Mouse (Mus musculus) kidney, postnatal 36 days (tissue): ENCODE results near the gene Sdr39u1.

Experiments
- DNase-seq, 2 experiments: peaks; one replicate each; pipeline ENCODE4 v3.0.0; 2021 to 2022; ENCODE audit warnings: mixed read lengths in 2 of 2

The Sdr39u1 gene

DNA sequence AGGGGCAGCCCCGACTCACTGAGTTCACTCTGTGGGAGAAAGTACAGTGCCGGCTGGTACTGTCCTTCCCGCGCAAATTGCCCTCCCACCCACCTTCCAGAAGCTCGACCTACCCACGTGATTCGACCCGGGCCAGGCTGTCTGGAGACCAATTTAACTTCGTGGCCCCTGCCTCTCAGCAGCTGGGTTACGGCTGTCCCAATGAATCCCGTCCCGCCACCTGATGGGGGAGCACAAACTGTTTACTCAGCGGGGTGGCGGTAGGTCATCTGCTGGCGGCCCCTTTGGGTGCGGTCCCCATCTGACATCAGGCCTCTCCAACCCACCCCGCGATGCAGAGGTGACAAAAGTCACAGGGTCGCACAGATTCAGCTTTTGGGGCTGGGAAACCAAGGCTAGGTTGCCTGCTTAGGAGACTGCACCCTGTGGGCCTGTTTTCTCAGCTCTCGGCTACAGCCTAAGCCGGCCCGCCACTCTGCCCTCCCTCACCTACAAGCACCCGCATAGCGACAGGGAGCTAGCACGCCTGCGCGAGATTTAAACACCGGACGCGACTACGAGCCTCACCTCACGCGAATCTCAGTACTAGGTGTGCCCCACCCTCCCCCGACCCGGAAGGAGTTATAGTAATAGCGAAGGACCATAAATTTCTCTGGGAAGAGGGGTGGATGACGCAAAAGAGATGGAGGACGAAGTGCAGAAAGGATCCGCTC lies at the start of gene Sdr39u1:
TSS of gene Sdr39u1 (minus strand) at position 593 of the 713 bp plus-strand sequence.
- DNase-seq, result peak; percentile 92 to 93

DNA sequence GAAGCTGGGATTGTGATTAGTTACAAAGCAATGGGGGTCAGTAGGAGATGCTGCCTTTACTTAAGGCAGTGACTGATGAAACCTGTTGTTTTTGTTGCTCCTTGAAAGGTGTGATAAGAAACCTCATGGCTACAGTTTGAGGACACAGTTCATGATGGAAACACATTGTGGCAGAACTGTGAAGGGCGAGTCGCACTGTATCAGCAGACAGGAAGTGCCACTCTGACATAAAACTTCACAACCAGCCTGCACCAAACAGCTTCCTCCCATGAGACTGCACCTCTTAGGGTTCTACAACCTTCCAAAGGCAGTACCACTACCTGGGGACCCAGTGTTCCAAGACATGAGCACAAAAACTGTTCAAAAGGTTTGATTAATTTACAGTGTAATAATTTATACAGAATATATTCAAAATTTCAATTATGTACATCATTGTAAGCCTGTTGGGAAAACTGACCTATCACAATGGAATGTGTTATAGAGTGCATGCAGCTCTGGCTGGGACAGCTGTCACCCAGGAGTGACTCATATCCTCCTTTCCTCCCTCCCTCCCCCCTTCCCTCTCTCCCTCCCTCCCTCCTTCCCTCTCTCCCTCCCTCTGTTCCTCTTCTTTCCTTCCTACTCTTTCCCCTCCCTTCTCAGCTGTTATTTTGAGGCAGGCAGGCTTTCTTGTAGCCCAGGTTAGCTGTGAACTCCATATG lies 46.3 kb upstream of the Sdr39u1 start:
- no peak for DNase-seq

DNA sequence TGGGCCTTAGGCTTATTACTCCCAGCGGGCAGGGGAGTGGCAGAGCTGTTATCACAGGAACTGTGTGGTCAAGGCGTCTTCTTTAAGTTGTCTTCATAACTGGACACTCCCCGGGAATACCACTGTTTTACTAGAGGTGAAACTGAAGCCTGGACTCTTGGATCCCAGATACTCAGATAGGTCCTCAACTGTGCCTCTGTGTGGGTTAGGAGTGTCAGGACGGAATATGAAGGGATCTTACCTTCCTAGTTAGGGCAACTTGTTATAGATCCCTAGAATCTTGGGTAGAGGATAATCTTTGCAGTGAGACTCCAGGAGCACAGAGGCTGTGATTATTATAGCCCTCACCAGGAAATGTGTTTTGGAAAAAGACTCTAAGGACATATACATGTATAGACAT lies 44.5 kb upstream of the Sdr39u1 start, which contains the start of gene Cma1:
TSS of gene Cma1 (minus strand) at position 101 of the 400 bp plus-strand sequence.
- DNase-seq, result no peak

DNA sequence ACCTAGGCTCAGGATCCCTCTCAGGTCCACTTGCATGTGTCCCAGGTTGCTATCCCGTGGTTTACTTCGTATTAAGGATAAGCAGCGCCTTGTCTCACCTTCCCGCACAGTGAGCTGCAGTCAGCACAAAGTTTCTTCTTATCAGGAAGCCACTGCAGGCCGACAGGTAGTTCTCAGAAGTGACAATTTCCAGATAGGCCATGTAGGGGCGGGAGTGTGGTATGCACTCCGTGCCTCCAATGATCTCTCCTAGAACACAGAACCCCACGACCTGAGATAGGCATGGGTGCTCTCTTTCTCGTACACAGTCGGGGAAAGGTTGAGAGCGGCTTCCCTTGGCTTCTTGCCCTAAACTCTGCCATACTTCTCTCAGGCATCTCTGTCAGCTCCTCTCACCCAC lies 43.5 kb upstream of the Sdr39u1 start:
- no peak for DNase-seq

DNA sequence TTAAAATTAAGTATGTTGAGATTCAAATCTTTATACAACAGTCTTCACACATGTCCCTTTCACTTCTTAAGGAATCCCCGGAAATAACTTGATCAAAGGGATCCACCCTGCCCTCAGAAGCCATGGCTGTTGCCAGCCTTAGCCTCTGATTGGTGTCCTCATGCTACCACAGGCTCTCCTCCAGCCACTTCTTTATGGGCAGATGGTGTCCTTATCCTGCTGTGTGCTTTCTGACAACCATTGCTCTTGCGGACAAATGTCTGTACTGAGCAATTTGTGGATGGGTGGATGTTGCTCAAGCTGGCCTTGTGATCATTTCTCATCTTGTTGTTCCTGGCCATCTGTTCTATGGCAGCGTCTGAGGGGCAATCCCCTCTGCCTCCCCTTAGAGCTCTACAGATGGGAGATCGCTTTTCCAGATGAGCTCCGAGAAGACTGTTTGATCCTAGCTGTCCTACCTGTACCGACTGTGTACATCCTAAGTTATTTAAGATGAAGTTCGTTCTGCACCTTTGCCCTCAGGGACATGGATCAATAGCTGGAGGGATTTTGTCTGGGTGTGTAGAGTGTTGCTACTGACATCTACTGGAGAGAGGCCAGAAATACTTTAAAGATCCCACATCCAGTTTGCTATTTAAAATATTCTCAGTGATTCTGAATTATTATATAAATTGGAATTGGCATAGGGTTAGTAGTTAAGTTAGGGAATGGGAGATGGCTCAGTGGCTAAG lies 40.1 kb upstream of the Sdr39u1 start:
- no peak for DNase-seq

DNA sequence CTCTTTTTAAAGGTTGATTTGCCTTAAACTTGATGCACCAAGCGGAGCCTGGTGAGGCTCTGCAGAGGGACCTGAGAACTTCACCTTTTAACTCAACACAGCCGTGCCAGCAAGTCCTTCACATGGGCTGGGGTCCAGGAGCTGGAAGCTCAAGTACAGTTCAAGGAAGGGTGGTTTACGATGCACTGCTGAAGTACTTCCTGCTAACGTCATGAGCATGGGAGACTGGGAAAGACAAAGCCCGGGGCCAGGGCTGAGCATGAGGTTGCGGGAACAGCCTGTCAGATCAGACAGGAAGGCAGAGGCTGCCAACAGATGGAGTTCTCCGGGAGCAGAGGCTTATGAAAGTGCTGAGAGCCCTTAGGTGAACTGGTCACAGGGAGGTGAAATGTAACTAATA lies 33.5 kb upstream of the Sdr39u1 start:
- DNase-seq, result peak; percentile 57 to 63

DNA sequence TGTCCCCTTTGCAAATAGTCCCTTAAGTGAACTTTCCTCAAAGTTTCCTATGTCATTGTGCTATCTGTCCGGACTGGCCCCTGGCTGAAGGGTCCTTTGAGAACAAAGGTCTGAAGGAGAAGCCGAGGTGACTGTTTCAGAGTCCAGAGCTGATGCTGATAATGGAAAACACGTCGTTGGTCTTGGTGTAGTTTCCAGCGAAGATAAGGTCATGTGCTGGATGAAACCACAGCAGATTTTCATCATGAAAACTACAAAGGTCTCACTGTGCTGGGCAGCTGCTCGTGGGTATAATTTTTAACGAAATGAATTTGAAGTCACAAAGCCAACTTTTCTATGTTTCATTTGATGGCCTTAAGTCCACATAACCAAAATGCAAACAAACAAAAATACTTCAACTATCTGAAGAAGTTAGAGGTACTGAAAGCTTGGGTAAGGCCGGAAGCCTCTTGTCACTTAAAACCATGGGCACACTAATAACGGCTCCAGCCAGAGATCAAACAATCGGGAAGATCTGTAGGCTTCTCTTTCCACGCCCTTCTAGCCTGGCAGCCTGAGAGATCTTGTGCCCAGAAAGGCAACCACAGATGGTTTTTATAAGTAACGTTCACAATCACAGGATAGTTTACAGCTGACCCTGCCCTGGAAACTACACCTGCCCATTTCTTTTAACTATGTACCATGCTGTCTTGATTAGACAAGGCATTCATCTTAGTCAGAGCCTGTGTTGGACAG lies 29.3 kb upstream of the Sdr39u1 start:
- no peak for DNase-seq

DNA sequence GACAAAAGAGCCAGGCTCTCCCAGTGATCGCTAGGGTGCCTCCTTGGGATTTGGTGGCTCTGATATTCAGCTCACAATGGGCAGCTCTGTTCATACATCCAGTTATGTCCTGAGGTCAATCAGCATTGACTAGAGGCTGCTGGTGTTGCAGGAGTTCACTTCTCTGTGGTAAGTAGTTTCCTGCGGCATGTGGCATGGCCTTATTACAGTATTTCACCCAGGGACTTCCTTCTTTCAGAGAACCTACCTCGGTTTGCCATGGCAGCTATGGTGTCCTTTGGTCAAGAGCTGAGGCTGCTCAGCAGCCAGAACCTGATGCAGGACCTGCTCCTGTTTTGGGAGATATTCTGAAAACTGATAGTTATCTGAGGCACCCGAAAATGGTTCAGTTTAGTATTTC lies 26.8 kb upstream of the Sdr39u1 start:
- no peak for DNase-seq

DNA sequence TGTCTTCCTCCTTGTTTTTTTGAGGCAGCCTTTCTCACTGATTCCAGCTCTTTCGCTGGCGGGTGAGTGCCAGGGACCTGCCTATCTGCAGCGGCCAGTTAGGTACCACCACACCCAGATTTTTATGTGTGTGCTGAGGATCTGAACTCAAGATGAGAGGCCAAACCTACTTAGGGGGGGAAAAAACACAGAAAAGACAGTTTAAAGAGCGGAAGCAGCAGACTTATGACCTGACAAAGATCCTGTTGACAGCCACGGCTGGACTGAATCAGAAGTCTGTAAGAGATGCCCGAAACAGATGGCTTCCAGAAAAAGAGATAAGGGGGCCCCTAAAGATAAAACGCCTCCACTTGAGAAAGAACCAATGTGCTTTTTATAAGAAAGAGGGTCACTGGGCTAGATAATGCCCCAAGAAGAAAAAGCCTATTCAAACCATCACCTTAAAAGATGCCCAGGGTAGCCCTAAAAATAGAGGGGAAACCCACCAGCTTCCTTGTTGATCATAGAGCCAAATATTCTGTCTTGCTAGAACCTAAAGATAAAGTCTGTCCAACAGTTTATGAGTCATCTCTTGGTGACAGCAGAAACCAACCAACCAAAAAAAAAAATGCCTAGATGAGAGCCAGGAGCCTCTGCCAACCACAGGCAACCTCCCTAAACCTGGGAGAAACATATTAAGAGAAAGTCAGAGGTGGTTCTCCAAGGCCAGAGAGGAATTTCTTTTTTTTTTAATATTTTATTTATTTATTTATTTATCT lies 22.6 kb upstream of the Sdr39u1 start:
- DNase-seq, result no peak

DNA sequence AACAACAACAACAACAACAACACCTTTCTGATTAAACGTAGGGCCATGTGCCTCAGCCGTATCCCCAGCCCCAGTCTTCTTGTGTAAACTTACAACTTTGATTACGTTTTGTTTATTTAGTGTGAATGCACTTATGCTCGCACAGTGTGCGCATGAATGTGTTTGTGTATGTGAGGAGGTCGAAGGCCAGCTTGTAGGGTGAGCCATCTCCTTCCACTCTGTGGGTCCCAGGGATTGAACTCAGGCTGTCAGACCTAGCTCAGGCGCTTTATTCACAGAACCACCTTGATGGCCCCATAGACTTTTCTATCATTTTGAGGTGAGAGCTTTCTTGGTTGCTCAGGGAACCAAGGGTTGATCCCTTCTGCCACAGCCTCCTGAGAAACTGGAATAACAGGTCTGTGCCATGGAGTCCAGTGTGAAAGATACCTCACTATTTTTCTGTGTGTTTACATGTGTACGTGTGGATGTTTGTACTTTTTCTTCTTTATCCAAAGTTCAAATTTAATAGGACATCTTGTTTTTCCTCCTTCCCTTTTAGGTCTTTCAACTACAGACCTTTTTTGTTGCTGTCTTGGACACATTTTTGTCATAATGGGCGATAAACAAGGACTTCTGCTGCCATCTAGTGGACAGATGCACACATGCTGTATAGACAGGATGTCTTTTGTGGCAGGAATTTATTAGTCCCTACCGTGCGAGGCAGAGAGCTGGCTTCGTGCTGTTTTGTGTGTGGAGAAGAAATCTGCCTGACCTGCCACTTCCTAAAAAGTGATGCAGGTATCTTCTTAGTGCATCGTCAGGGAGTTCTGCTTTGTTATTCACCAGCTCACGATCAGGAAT lies 18.4 kb upstream of the Sdr39u1 start:
- DNase-seq, result peak; percentile 84 to 86

DNA sequence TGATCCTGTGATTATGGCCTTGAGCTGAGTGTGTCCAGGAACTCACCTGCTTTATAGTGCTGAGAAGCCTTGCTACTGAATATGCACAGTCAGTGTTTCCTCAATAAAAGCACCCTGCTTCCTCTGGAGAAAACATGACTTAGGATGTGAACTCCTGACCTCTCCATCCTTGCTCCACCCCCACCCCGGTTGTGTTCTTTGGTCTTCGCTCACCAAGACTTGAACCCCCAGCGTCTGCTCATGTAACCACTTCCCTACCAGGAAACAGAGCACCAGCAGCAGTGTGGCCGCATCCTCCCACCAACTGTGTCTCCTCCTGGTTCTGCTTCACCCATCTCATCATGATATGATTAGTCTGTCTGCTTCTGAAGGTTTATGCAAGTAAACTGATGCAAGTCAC lies 13.3 kb upstream of the Sdr39u1 start:
- no peak for DNase-seq

DNA sequence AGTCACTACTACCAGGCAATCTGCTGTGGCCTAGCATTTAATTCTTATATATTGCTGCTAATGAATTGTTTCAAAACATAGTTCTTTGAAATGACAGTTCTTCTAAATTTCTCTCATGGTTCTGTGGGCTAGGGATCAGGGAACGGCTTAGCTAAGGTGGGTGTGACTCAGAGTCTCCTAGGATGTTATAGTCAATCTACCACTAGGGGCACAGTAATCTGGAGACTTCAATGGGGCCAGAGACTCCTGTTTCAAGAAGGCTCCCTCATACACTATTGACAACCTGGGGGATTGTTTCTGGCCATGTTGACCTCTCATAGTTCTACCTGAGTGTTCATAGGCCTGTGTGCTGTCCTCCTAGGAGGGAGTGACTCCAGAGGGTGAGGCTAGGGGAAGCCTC lies 5.4 kb upstream of the Sdr39u1 start:
- DNase-seq, result no peak

DNA sequence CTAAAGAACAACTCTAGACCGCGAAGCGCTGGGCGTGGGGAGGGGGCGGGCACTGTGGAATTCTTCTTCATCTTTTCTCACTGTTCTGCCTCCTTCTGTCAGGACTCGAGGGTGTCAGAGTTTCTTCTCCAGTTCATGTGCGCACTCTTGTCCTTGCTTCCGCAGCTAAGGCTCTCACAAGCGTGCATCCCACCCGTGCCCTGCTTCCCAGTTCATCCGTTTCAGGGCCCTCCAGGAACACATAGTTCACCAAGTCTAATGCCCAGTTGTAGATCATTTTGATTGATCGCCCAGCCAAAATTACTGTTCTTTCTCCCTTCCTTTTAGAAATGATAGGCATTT lies 292 bp upstream of the Sdr39u1 start:
- no peak for DNase-seq

DNA sequence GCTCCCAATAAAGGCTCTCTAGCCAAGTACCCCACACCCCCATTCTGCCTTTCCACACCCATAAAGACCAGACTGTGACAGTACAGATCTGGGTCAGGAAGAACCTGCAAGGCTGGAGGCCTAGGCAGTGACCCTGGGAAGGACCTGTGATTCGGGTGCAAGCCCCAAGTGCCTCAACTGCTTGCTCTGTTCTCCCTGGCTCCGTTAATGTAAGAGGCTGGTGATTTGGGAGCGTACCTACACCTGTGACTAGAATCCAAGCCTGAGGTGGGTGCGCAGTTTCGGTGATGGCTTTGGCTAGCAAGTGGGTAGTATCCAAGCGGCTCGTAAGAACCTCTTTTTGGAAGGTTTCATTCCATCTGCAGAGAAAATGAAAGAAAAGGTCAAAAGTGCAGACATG lies 1.1 kb downstream of the Sdr39u1 start:
- no peak for DNase-seq

DNA sequence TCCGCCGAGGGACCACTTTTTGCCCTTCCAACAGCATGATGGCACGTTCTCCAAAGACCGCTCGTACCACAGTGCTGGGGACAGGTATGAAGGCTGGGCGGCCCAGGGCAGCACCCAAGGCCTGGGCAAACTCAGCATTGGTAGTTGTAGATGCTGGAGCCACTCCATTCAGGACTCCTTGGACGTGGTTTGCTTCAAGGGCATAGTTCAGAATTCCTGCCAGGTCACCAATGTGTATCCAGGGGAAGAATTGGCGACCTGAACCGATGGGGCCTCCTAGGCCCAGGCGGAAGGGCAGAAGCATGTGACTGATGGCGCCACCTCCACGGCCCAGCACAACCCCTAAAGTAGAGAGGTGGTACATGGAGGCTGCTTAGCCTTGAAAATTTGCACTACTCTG lies 2.4 kb downstream of the Sdr39u1 start:
- DNase-seq, result peak in 1 of 2 experiments; percentile 64

DNA sequence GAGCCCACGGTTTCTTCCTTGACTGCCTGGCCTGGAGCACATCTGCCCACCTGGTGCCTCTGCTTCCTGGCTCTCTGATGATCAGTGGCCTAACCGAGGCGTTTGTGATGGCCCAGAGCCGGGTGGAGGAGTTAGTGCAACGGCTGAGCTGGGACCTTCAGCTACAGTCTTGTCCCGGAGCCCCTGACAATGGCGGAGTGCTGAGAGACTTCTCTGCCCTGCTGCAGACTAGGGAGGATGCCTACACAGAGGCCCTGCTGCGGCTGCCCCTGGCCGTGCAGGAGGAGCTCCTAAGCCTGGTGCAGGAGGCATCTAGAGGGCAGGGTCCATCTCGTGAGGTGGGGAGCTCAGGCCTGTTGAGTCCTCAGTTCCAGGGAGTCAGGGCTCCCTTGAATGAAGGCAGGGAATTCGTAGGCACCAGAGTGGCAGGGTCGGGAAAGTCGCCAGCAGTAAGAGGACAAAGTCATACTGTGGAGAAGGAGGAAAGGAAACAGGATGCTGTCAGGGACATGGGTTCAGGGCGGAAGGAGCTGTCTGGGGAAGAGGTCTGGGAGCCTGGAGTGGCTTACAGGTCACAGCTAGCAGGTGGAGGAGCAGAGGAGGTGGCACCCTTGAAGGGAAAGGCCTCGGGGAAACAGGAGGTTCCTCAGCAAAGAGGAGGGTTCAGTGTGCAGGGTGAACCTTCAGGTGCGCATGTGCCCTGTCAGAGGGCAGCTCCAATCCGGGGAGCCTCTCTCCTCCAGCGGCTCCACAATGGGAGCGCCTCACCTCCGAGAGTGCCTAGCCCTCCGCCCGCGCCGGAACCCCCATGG lies 13.3 kb downstream of the Sdr39u1 start:
- DNase-seq, result peak in 1 of 2 experiments; percentile 34

DNA sequence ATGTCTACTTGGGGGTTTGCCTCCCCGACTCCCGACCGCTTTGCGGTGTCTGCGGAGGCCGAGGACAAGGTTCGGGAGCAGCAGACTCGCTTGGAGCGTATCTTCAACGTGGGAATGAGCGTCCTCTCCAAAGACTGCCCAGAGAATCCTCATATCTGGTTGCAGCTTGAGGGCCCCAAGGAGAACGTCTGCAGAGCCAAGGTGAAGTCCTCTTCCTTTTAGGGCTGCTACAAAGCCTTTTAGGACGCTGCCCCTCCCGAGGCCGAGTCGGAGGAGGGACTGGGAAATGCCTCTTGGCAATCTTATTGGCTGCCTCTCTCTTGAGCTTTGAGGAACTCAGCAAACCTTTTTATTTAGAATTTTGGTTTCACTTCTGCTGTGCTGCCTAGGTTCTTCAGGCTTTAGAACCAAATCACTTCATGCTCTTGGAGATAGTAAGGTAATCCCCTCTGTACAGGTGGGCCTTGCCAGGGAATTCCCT lies 14.3 kb downstream of the Sdr39u1 start:
- peak; percentile 72 to 73 for DNase-seq

DNA sequence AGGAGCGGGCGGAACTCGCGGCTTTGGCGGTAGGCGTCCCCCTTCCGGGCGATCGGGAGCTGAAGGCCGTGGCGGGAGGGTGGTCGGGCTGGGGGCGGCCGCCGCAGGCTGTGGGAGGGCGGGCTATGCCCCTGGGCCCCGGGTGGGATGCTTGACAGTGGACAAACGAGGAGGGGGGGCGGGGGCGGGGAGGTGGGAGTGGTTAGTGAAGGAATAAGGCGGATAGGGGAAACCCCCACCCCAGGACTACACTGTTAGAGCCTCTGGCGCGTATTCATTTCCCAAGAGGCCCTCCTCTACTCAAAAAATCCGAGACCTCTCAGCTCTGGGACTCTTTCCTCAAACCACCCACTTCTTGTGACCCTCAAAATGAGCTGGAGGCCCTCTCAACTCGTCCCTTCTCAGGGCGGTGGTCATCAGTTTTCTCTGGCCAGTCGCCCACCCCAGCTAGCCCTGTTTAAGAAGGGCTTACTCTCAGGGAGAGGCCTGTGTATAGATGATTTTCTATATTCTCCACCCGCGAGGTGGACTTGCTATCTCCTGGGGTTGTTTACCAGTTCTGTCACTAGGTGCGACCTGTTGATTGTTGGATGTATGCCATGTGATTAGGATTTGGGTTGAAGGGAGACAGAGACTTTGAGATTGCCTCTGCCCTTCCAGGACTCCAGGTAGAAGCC lies 14.8 kb downstream of the Sdr39u1 start:
- no peak for DNase-seq

DNA sequence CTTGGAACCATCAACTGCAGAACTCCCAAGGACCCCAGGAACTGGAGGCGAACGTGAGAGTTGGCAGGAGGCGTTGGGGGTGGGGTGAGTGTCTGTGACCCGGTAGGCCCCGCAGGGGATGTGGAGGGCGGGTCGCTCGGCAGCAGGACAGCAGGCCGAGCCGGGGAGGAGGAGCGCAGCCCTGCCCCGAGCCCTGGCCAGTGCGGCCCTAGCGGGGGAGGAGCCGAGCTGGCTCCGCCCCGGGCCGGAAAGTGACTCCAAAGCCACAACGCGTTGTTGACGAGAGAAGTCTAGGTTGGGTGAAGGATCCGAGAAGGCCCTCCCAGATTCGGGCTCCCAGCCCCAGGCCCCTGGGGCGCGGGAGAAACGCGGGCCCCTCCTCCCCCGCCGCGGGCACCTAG lies 15.4 kb downstream of the Sdr39u1 start, which contains the start of gene Khnyn:
TSS of gene Khnyn (plus strand) at position 235 of the 401 bp plus-strand sequence.
- DNase-seq, result peak; percentile 96

DNA sequence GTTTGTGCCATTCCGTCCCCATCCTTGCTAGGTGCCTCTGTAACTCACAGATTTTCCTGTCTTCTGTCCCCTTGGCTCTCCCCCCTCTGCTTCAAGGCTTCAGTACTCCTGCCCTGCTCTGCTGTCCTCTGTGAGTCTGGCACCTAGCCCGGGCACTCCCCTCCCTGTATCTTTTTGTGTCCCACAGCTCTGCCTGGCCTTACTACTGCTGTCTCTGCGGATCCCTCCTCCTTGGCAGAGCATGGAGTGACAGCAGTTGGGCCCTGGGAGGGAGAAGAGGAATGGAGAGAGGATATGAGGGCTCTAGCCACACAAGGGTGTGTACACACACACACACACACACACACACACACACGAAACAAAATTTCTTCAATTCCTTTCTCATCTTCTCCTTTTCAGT lies 15.9 kb downstream of the Sdr39u1 start, which contains the start of gene Cbln3:
TSS of gene Cbln3 (minus strand) at position 227 of the 400 bp plus-strand sequence.
- peak; percentile 79 to 83 for DNase-seq
